Mouse (Mus musculus) embryo, embryonic 10.5 days (tissue): ENCODE measurements around the gene Lgmn.

Experiments used
- DNase-seq: peaks from one replicate; pipeline ENCODE4 v3.0.0-alpha.2; 2015; ENCODE audit warnings: low spot score

The Lgmn gene

GRCm38 (mm10) chr12:102439632-102440023, at the start of gene Lgmn:
Gene Lgmn, minus strand, starts transcription at chr12:102439813.
- peak; percentile 99 for DNase-seq

- no peak for DNase-seq
These were observed 45.3 kb upstream of the Lgmn start for GRCm38 (mm10) chr12:102484946-102485345.

- no peak for DNase-seq
These were observed 40.9 kb upstream of the Lgmn start for GRCm38 (mm10) chr12:102480481-102480880.

- DNase-seq = no peak
These were observed 34.8 kb upstream of the Lgmn start for GRCm38 (mm10) chr12:102474411-102474810.

- DNase-seq = peak; percentile 97
These were observed 29.5 kb upstream of the Lgmn start, which contains the start of gene Golga5 for GRCm38 (mm10) chr12:102468894-102469764. Gene Golga5, plus strand, starts transcription at chr12:102469135.

GRCm38 (mm10) chr12:102468136-102468535, 28.5 kb upstream of the Lgmn start:
- peak; percentile 26 for DNase-seq

- peak; percentile 16 for DNase-seq
These were observed 25.0 kb upstream of the Lgmn start for GRCm38 (mm10) chr12:102464650-102465049.

GRCm38 (mm10) chr12:102461177-102461576, 21.6 kb upstream of the Lgmn start:
- DNase-seq = peak; percentile 33

GRCm38 (mm10) chr12:102460014-102460413, 20.4 kb upstream of the Lgmn start:
- no peak for DNase-seq

GRCm38 (mm10) chr12:102456467-102457193, 17.0 kb upstream of the Lgmn start:
- DNase-seq = no peak

- DNase-seq = no peak
These were observed 14.0 kb upstream of the Lgmn start for GRCm38 (mm10) chr12:102453581-102453980.

- DNase-seq = no peak
These were observed 11.7 kb upstream of the Lgmn start for GRCm38 (mm10) chr12:102451126-102451851.

GRCm38 (mm10) chr12:102450437-102450836, 10.8 kb upstream of the Lgmn start:
- no peak for DNase-seq

GRCm38 (mm10) chr12:102445436-102445835, 5.8 kb upstream of the Lgmn start:
- no peak for DNase-seq

GRCm38 (mm10) chr12:102443676-102444075, 4.1 kb upstream of the Lgmn start:
- DNase-seq = no peak

- DNase-seq = no peak
These were observed 3.0 kb upstream of the Lgmn start for GRCm38 (mm10) chr12:102442639-102443038.

GRCm38 (mm10) chr12:102441141-102441540, 1.5 kb upstream of the Lgmn start:
- no peak for DNase-seq

GRCm38 (mm10) chr12:102440551-102440950, 938 bp upstream of the Lgmn start:
- no peak for DNase-seq

GRCm38 (mm10) chr12:102438983-102439631, 506 bp downstream of the Lgmn start:
- no peak for DNase-seq

- no peak for DNase-seq
These were observed 1.7 kb downstream of the Lgmn start for GRCm38 (mm10) chr12:102437952-102438351.

- DNase-seq = no peak
These were observed 2.6 kb downstream of the Lgmn start for GRCm38 (mm10) chr12:102436939-102437526.
